Mouse (Mus musculus) CH12.LX (cell line): ENCODE results near the gene Rapgef6. TPM values are rescaled to one million over a fixed set of nuclear protein-coding genes. Genes with fewer than 3 reads are reported as not detected.

Source experiments
- DNase-seq: peaks from one replicate; pipeline ENCODE4 v3.0.0-alpha.2; 2013; ENCODE audit errors: extremely low read depth
- H3K27ac ChIP-seq: 2 replicates; pipeline ENCODE4 v1.5.1; 2012; ENCODE audit warnings: low read depth, mild to moderate bottlenecking, control low read depth, moderate library complexity; ENCODE audit not compliant: insufficient read depth
- H3K27me3 ChIP-seq: replicated peaks from 2 replicates; pipeline ENCODE3; 2012; ENCODE audit warnings: inconsistent platforms
- H3K36me3 ChIP-seq, 2 experiments: replicated peaks in 1 of 2; 2 replicates each; pipeline versions ENCODE3 to v1.6.1; 2012; ENCODE audit warnings: inconsistent platforms in 1 of 2, low read length in 1 of 2, mild to moderate bottlenecking in 1 of 2, mixed read lengths in 1 of 2, moderate library complexity in 1 of 2; ENCODE audit not compliant: control insufficient read depth in 1 of 2, insufficient read depth in 1 of 2
- H3K4me1 ChIP-seq, 2 experiments: 2 replicates each; pipeline ENCODE4 v1.6.1; 2012; ENCODE audit warnings: inconsistent platforms in 1 of 2, moderate library complexity in 1 of 2; ENCODE audit not compliant: insufficient read depth in 2 of 2, control insufficient read depth in 1 of 2
- H3K4me2 ChIP-seq: 2 replicates; pipeline ENCODE4 v1.6.1; 2012; ENCODE audit warnings: low read depth, mild to moderate bottlenecking, control low read depth; ENCODE audit not compliant: poor library complexity, insufficient read depth, severe bottlenecking
- H3K4me3 ChIP-seq, 3 experiments: fragments of 150-350 bp in 1 of 3; sonication (generic) in 1 of 3; replicated peaks in 1 of 3; 2 replicates each; pipeline versions ENCODE3 to v1.5.1; 2011 to 2012; ENCODE audit warnings: low read depth in 2 of 3, low read length in 2 of 3, mild to moderate bottlenecking in 2 of 3, moderate library complexity in 2 of 3, control low read depth in 1 of 3, improper control_type of control experiment in 1 of 3, inconsistent platforms in 1 of 3, mixed read lengths in 1 of 3; ENCODE audit not compliant: poor library complexity in 1 of 3
- H3K79me2 ChIP-seq: replicated peaks from 2 replicates; pipeline ENCODE4 v1.6.1; 2012; ENCODE audit warnings: mild to moderate bottlenecking, moderate library complexity; ENCODE audit not compliant: control insufficient read depth, poor library complexity, insufficient read depth, severe bottlenecking; ENCODE audit errors: extremely low read depth
- H3K9ac ChIP-seq: 2 replicates; pipeline ENCODE4 v1.6.1; 2012; ENCODE audit warnings: low read depth, mild to moderate bottlenecking, control low read depth, moderate library complexity; ENCODE audit not compliant: insufficient read depth
- H3K9me3 ChIP-seq: replicated peaks from 2 replicates; pipeline ENCODE3; 2012; ENCODE audit warnings: low read length, inconsistent platforms, mixed read lengths
- CHD2 ChIP-seq: IDR thresholded peaks from 2 replicates; pipeline ENCODE4 v1.6.1; 2011; ENCODE audit warnings: low read length, improper control_type of control experiment
- CTCF ChIP-seq, 2 experiments: IDR thresholded peaks in 1 of 2; conservative IDR thresholded peaks in 1 of 2; 2 replicates each; pipeline ENCODE4 v1.5.1; 2011 to 2012; ENCODE audit warnings: low read depth in 2 of 2, low read length in 2 of 2, improper control_type of control experiment in 1 of 2, inconsistent platforms in 1 of 2, mild to moderate bottlenecking in 1 of 2, moderate library complexity in 1 of 2
- ELF1 ChIP-seq: IDR thresholded peaks from 2 replicates; pipeline ENCODE4 v1.6.1; 2014; ENCODE audit warnings: low read depth, mild to moderate bottlenecking, inconsistent platforms, low read length, improper control_type of control experiment
- ETS1 ChIP-seq: conservative IDR thresholded peaks from 2 replicates; pipeline ENCODE4 v1.6.1; 2012; ENCODE audit warnings: low read depth, mild to moderate bottlenecking, inconsistent platforms, low read length, improper control_type of control experiment, moderate library complexity
- GABPA ChIP-seq: IDR thresholded peaks from 2 replicates; pipeline ENCODE4 v1.6.1; 2012; ENCODE audit warnings: low read depth, low read length, improper control_type of control experiment, inconsistent platforms; ENCODE audit not compliant: insufficient replicate concordance
- IRF4 ChIP-seq: IDR thresholded peaks from 2 replicates; pipeline ENCODE4 v1.6.1; 2014; ENCODE audit warnings: low read depth, mild to moderate bottlenecking, inconsistent platforms, low read length, improper control_type of control experiment
- JUN ChIP-seq: IDR thresholded peaks from 2 replicates; pipeline ENCODE4 v1.6.1; 2011; ENCODE audit warnings: low read depth, mild to moderate bottlenecking, low read length, improper control_type of control experiment, moderate library complexity; ENCODE audit not compliant: insufficient read depth
- JUND ChIP-seq: conservative IDR thresholded peaks from 2 replicates; pipeline ENCODE4 v1.6.1; 2011; ENCODE audit warnings: low read depth, low read length, improper control_type of control experiment
- KAT2A ChIP-seq: IDR thresholded peaks from 2 replicates; pipeline ENCODE4 v1.6.1; 2012; ENCODE audit warnings: low read length, improper control_type of control experiment, inconsistent platforms; ENCODE audit not compliant: insufficient replicate concordance
- MAFK ChIP-seq: IDR thresholded peaks from 2 replicates; pipeline ENCODE4 v1.6.1; 2011; ENCODE audit warnings: low read length, improper control_type of control experiment; ENCODE audit not compliant: insufficient replicate concordance
- MAZ ChIP-seq: IDR thresholded peaks from 2 replicates; pipeline ENCODE4 v1.6.1; 2012; ENCODE audit warnings: low read depth, mild to moderate bottlenecking, inconsistent platforms, low read length, improper control_type of control experiment, moderate library complexity
- MXI1 ChIP-seq: IDR thresholded peaks from 2 replicates; pipeline ENCODE4 v1.6.1; 2011; ENCODE audit warnings: mild to moderate bottlenecking, low read depth, low read length, improper control_type of control experiment
- MYC ChIP-seq: IDR thresholded peaks from 2 replicates; pipeline ENCODE4 v1.6.1; 2011; ENCODE audit warnings: low read depth, mild to moderate bottlenecking, improper control_type of control experiment, low read length
- NELFE ChIP-seq: IDR thresholded peaks from 2 replicates; pipeline ENCODE4 v1.6.1; 2011; ENCODE audit warnings: low read depth, low read length, improper control_type of control experiment
- POLR2A ChIP-seq: IDR thresholded peaks from 2 replicates; pipeline ENCODE4 v1.6.1; 2011; ENCODE audit warnings: low read depth, mild to moderate bottlenecking, improper control_type of control experiment, low read length
- RAD21 ChIP-seq: IDR thresholded peaks from 2 replicates; pipeline ENCODE4 v1.6.1; 2011; ENCODE audit warnings: low read depth, mild to moderate bottlenecking, low read length, improper control_type of control experiment, moderate library complexity
- RCOR1 ChIP-seq: conservative IDR thresholded peaks from 2 replicates; pipeline ENCODE4 v1.6.1; 2012; ENCODE audit warnings: low read depth, mild to moderate bottlenecking, inconsistent platforms, low read length, improper control_type of control experiment
- SIN3A ChIP-seq: IDR thresholded peaks from 2 replicates; pipeline ENCODE4 v1.6.1; 2012; ENCODE audit warnings: low read length, improper control_type of control experiment, inconsistent platforms
- SMC3 ChIP-seq: IDR thresholded peaks from 2 replicates; pipeline ENCODE4 v1.6.1; 2011; ENCODE audit warnings: low read depth, low read length, improper control_type of control experiment
- TBP ChIP-seq: conservative IDR thresholded peaks from 2 replicates; pipeline ENCODE4 v1.6.1; 2011; ENCODE audit warnings: low read depth, low read length, improper control_type of control experiment
- TCF12 ChIP-seq: IDR thresholded peaks from 2 replicates; pipeline ENCODE4 v1.6.1; 2014; ENCODE audit warnings: low read depth, mild to moderate bottlenecking, inconsistent platforms, low read length, improper control_type of control experiment
- USF2 ChIP-seq: conservative IDR thresholded peaks from 2 replicates; pipeline ENCODE4 v1.6.1; 2011; ENCODE audit warnings: low read depth, low read length, improper control_type of control experiment
- ZC3H11A ChIP-seq: IDR thresholded peaks from 2 replicates; pipeline ENCODE4 v1.6.1; 2012; ENCODE audit warnings: low read depth, mild to moderate bottlenecking, inconsistent platforms, low read length, improper control_type of control experiment
- ZNF384 ChIP-seq: IDR thresholded peaks from 2 replicates; pipeline ENCODE4 v1.6.1; 2012; ENCODE audit warnings: low read depth, low read length, improper control_type of control experiment, inconsistent platforms
- dilution Hi-C: fragments of 300-500 bp; cut with MboI; formaldehyde crosslinking; loops from 2 replicates; pipeline ENCODE4 v1.14.3; 2020; ENCODE audit warnings: low sequenced_read_pairs; ENCODE audit not compliant: extremely low pct_unique_long_range_greater_than_20kb, extremely low pct_ligation_motif_present
- in situ Hi-C: fragments of 300-500 bp; cut with MboI; formaldehyde crosslinking; loops from 3 replicates; pipeline ENCODE4 v1.14.3; 2019; ENCODE audit warnings: low sequenced_read_pairs, low pct_ligation_motif_present, low pct_unique_long_range_greater_than_20kb, mixed read lengths
- polyA plus RNA-seq: library from polyadenylated mRNA; unstranded; fragments of >175 nt; gene quantifications from 2 replicates; pipeline ENCODE4 v1.2.1, GENCODE M21; 2012; ENCODE audit warnings: low read depth; ENCODE audit not compliant: insufficient read length
- total RNA-seq, 2 experiments: library from RNA; depleted of rRNA; stranded (reverse); fragments of 300-350 nt in 1 of 2; fragments of >200 nt in 1 of 2; gene quantifications; 2 replicates each; pipeline ENCODE4 v1.2.3; 2012 to 2014

Rapgef6 gene
- total and polyA plus RNA-seq, 3 experiments: 36.7 to 63.8 (median 38.3) TPM

- no peaks in the 10 kb centered on the region for H3K27me3 ChIP-seq
- H3K27ac ChIP-seq: no peak overlapping the region
- peaks cover 20 to 51% of the 10 kb centered on the region in 2 experiments for H3K36me3 ChIP-seq
- in situ Hi-C loops: no loop called here
- dilution Hi-C loops: no loop called here
- no peak overlapping the region for H3K4me2 ChIP-seq
- DNase-seq: no peak
- no peaks in the 10 kb centered on the region for H3K79me2 ChIP-seq
- no peaks in the 10 kb centered on the region for H3K9me3 ChIP-seq
- H3K4me3 ChIP-seq: no peak overlapping the region
- no peak for TF ChIP-seq USF2
- no peak for TF ChIP-seq KAT2A
- no peak for TF ChIP-seq JUND
- no peak for TF ChIP-seq ZC3H11A
- TF ChIP-seq CTCF (conservative IDR thresholded peaks at IDR 0.05 in 1 of 2, IDR thresholded peaks at IDR 0.05 in 1 of 2; ENCODE audit: low read depth in 2 of 2, low read length in 2 of 2): no peak
- TF ChIP-seq TCF12: no peak
- no peak for TF ChIP-seq NELFE
- no peak for TF ChIP-seq SMC3
- TF ChIP-seq IRF4: no peak
- H3K4me1 ChIP-seq: no peaks in the 10 kb centered on the region
- H3K9ac ChIP-seq: no peak overlapping the region
Measured at GRCm38 (mm10) chr11:54513584-54513983, 9.1 kb upstream of the Rapgef6 start.

DNA sequence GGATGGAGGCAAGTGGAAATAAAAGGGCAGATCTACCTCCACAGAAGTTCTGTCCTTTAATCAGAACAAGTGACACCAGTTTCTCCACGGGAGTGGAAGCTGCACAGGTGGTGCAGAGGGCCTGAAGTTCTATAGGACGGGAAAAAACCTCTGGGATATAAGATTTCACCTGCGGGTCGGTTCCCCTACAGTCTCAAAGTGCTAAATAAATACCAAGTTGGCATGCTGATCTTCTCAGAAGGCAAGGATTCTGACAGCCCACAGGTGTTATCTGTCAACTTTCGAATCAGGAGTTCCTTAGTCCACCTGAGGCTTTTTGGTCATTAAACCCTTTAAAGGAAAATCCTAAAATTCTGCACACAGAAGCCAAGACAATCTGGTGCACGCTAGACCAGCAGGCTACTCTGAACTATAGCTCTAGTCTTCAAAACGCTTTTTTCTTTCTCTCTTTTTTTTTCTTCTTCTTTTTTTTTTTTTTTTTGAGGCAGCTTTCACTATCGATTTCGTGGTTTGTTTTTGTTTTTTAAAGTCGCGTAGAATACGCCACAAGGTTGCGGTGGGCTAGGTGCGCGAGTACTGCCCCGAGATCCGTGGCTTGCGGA is 619 bp upstream of the Rapgef6 start:
- dilution Hi-C loops: no loop called here
- Histone ChIP-seq H3K9ac (peak overlapping the region; percentile 96), H3K4me2 (peak overlapping the region; percentile 92), H3K4me1 (peaks cover 5 to 48% of the 10 kb centered on the region in 2 experiments), H3K27me3 (no peaks in the 10 kb centered on the region), H3K36me3 (peaks cover 0 to 7% of the 10 kb centered on the region in 2 experiments), H3K4me3 (peak overlapping the region; percentile 56 to 82 (median 67)), H3K9me3 (no peaks in the 10 kb centered on the region), H3K27ac (peak overlapping the region; percentile 78), H3K79me2 (peaks cover 34% of the 10 kb centered on the region)
- peak; percentile 45; the same call in 1 of the 2 replicates for TF ChIP-seq MXI1
- no peak for TF ChIP-seq JUN
- no peak for TF ChIP-seq MAFK
- no peak for TF ChIP-seq NELFE
- TF ChIP-seq GABPA: no peak
- no peak for TF ChIP-seq RCOR1
- TF ChIP-seq RAD21: no peak
- no peak for TF ChIP-seq POLR2A
- 0 out of 2 replicates have a peak, but pooled peaks have one; percentile 1 for TF ChIP-seq MYC
- no peak for TF ChIP-seq IRF4
- TF ChIP-seq USF2: no peak
- TF ChIP-seq ETS1: no peak
- TF ChIP-seq CHD2: no peak
- peak; percentile 98 for TF ChIP-seq ZNF384
- no peak for TF ChIP-seq TBP
- no peak for TF ChIP-seq CTCF (conservative IDR thresholded peaks at IDR 0.05 in 1 of 2, IDR thresholded peaks at IDR 0.05 in 1 of 2; ENCODE audit: low read depth in 2 of 2, low read length in 2 of 2)
- no peak for TF ChIP-seq SMC3
- peak; percentile 19; the same call in 1 of the 2 replicates for TF ChIP-seq SIN3A
- TF ChIP-seq KAT2A: no peak
- no peak for TF ChIP-seq MAZ
- TF ChIP-seq ELF1: no peak
- DNase-seq: peak; percentile 29
- in situ Hi-C loops: loop anchor here (10.0 kb wide), 1 partner anchor 343 kb away; the partner anchor contains the start of genes Hint1 and Lyrm7
